Mouse (Mus musculus): ENCODE measurements around the gene Bbx.

DNA sequence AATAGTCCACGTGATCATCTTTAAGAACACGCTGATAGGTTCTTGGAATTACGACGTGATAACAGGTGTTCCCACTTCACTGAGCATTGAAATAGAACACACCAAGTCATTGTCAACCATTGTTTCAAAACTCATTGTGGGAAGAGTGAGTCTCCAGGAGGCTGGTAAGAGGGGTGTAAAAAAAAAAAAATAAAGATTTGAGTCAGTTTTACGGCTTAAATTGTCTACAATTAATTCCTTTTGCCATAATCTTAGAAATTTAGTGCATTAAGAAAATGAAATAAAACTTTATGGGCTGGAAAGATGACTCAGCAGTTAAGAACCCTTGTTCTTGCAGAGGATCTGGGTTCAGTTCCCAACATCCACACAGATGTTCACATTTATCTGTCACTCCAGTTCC, 261.4 kb downstream of the Bbx start:
- TF ChIP-seq POLR2A (IDR thresholded peaks at IDR 0.05; ENCODE audit: low read depth, low read length) (no peak), TBP (conservative IDR thresholded peaks at IDR 0.05; ENCODE audit: low read depth, low read length) (no peak), POLR2AphosphoS2 (IDR thresholded peaks at IDR 0.05; ENCODE audit: low read depth, low read length) (no peak), GABPA (IDR thresholded peaks at IDR 0.05; ENCODE audit: insufficient replicate concordance, low read depth, low read length) (no peak), NELFE (IDR thresholded peaks at IDR 0.05; ENCODE audit: low read depth, low read length) (no peak), EP300 (IDR thresholded peaks at IDR 0.05; ENCODE audit: low read length) (no peak)
